Mouse (Mus musculus): ENCODE results near the gene Pemt. TPM values are rescaled to one million over a fixed set of nuclear protein-coding genes. Genes with fewer than 3 reads are reported as not detected.

Gene Pemt
- total and polyA plus RNA-seq, 3 experiments: 6.9 to 10.5 (median 7.8) TPM

DNA sequence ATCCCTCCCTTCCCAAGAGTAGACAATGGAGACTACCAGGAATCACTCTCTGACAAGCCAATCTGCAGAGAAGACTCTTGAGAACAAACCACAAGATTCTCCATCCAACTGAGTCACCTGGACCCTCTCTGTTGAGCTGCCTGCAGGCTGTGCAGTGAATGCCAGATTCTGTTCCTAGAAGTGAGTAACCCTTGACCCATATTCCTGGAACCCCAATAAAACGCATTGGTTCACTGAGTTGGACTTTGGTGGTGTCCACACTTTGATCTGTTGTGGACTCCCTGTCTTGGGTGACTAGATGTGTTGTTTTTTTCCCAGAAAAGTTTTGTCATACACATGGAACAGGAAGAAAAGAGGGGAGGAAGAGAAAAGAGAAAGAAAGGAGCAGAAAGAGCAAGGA is 106.5 kb downstream of the Pemt start:
- dilution Hi-C loops (cut with MboI; ENCODE audit: extremely low pct_ligation_motif_present, extremely low pct_unique_long_range_greater_than_20kb, low sequenced_read_pairs) (no loop called here), in situ Hi-C loops (cut with MboI; ENCODE audit: low pct_ligation_motif_present, low pct_unique_long_range_greater_than_20kb, low sequenced_read_pairs) (no loop called here)
- peaks cover 5% of the 10 kb centered on the region for H3K9me3 ChIP-seq (replicated peaks; ENCODE audit: low read length)
- no peak overlapping the region for H3K4me3 ChIP-seq (replicated peaks in 1 of 3; ENCODE audit: low read depth in 2 of 3, low read length in 2 of 3, poor library complexity in 1 of 3)
- peaks cover 0 to 14% of the 10 kb centered on the region in 2 experiments; a peak in 2 of 4 replicates for H3K4me1 ChIP-seq (ENCODE audit: control insufficient read depth in 1 of 2, insufficient read depth in 2 of 2)
- peaks cover 34% of the 10 kb centered on the region for H3K27me3 ChIP-seq (replicated peaks)
- no peak overlapping the region for H3K9ac ChIP-seq (ENCODE audit: insufficient read depth, low read depth)
- DNase-seq (ENCODE audit: extremely low read depth): no peak
- H3K79me2 ChIP-seq (replicated peaks; ENCODE audit: control insufficient read depth, extremely low read depth, insufficient read depth, poor library complexity, severe bottlenecking): no peaks in the 10 kb centered on the region
- no peak overlapping the region for H3K4me2 ChIP-seq (ENCODE audit: insufficient read depth, low read depth, poor library complexity, severe bottlenecking)
- TF ChIP-seq MXI1 (IDR thresholded peaks at IDR 0.05; ENCODE audit: low read depth, low read length) (no peak), ETS1 (conservative IDR thresholded peaks at IDR 0.05; ENCODE audit: low read depth, low read length) (no peak), EP300 (IDR thresholded peaks at IDR 0.05; ENCODE audit: low read length) (no peak), RCOR1 (conservative IDR thresholded peaks at IDR 0.05; ENCODE audit: low read depth, low read length) (no peak), MEF2A (IDR thresholded peaks at IDR 0.05; ENCODE audit: borderline replicate concordance, low read depth, low read length) (no peak), IRF4 (IDR thresholded peaks at IDR 0.05; ENCODE audit: low read depth, low read length) (no peak), TCF12 (IDR thresholded peaks at IDR 0.05; ENCODE audit: low read depth, low read length) (no peak), MAFK (IDR thresholded peaks at IDR 0.05; ENCODE audit: insufficient replicate concordance, low read length) (no peak), MAZ (IDR thresholded peaks at IDR 0.05; ENCODE audit: low read depth, low read length) (no peak)
- H3K27ac ChIP-seq (ENCODE audit: insufficient read depth, low read depth): no peak overlapping the region
- no peaks in the 10 kb centered on the region for H3K36me3 ChIP-seq (replicated peaks in 1 of 2; ENCODE audit: control insufficient read depth in 1 of 2, insufficient read depth in 1 of 2, low read length in 1 of 2)

DNA sequence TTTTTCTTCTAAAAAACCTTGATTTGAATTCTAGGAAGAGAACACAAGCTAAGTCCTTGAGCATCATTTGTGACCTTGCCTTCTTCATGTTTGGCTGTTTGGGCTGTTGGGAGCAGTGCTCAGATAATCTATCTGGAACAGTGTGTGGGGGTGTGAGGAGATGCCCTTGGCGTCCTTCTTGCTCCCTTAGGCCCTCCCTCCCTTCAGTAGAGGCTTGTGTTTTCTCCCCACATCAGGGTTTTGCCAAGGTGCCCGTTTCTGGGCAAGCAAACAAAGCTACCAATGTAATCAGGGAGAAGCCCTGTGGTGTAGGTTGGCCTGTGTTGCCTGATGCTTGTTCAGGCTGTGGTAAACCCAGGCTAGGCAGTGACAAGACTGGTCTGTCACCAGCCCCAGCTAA is 108.7 kb downstream of the Pemt start:
- no peak overlapping the region for H3K4me3 ChIP-seq (replicated peaks in 1 of 3; ENCODE audit: low read depth in 2 of 3, low read length in 2 of 3, poor library complexity in 1 of 3)
- no peak for DNase-seq (ENCODE audit: extremely low read depth)
- in situ Hi-C loops (cut with MboI; ENCODE audit: low pct_ligation_motif_present, low pct_unique_long_range_greater_than_20kb, low sequenced_read_pairs): no loop called here
- no peak overlapping the region for H3K9ac ChIP-seq (ENCODE audit: insufficient read depth, low read depth)
- no peaks in the 10 kb centered on the region for H3K79me2 ChIP-seq (replicated peaks; ENCODE audit: control insufficient read depth, extremely low read depth, insufficient read depth, poor library complexity, severe bottlenecking)
- no peak for TF ChIP-seq KAT2A (IDR thresholded peaks at IDR 0.05; ENCODE audit: insufficient replicate concordance, low read length)
- TF ChIP-seq SMC3 (IDR thresholded peaks at IDR 0.05; ENCODE audit: low read depth, low read length): no peak
- TF ChIP-seq ZKSCAN1 (IDR thresholded peaks at IDR 0.05; ENCODE audit: borderline replicate concordance, low read depth, low read length): no peak
- TF ChIP-seq ELF1 (IDR thresholded peaks at IDR 0.05; ENCODE audit: low read depth, low read length): no peak
- TF ChIP-seq JUN (IDR thresholded peaks at IDR 0.05; ENCODE audit: insufficient read depth, low read depth, low read length): no peak
- TF ChIP-seq CHD2 (IDR thresholded peaks at IDR 0.05; ENCODE audit: low read length): no peak
- no peak overlapping the region for H3K27ac ChIP-seq (ENCODE audit: insufficient read depth, low read depth)
- dilution Hi-C loops (cut with MboI; ENCODE audit: extremely low pct_ligation_motif_present, extremely low pct_unique_long_range_greater_than_20kb, low sequenced_read_pairs): no loop called here
- no peaks in the 10 kb centered on the region for H3K36me3 ChIP-seq (replicated peaks in 1 of 2; ENCODE audit: control insufficient read depth in 1 of 2, insufficient read depth in 1 of 2, low read length in 1 of 2)
- peaks cover 2 to 27% of the 10 kb centered on the region in 2 experiments; a peak in 2 of 4 replicates for H3K4me1 ChIP-seq (ENCODE audit: control insufficient read depth in 1 of 2, insufficient read depth in 2 of 2)
- peaks cover 29% of the 10 kb centered on the region for H3K27me3 ChIP-seq (replicated peaks)
- no peak overlapping the region for H3K4me2 ChIP-seq (ENCODE audit: insufficient read depth, low read depth, poor library complexity, severe bottlenecking)
- H3K9me3 ChIP-seq (replicated peaks; ENCODE audit: low read length): peaks cover 5% of the 10 kb centered on the region

All from CH12.LX (cell line).